Mouse (Mus musculus): ENCODE measurements around the gene Gm37240. TPM values are rescaled to one million over a fixed set of nuclear protein-coding genes. Genes with fewer than 3 reads are reported as not detected.

Gm37240 gene
- total RNA-seq, 2 experiments from 2014 or later: 0.27 to 1.1 TPM

GRCm38 (mm10) chr3:84709100-84709499 lies 1178.2 kb downstream of the Gm37240 start:
- Histone ChIP-seq H3K27ac (no peak overlapping the region), H3K4me3 (no peak overlapping the region)
- TF ChIP-seq CTCF (IDR thresholded peaks at IDR 0.05): no peak
- intact Hi-C loops (cut with DNase I): no loop called here
- DNase-seq (ENCODE audit: extremely low spot score in 1 of 2, low spot score in 2 of 2): no peak

GRCm38 (mm10) chr3:84708469-84708868 lies 1178.8 kb downstream of the Gm37240 start:
- H3K4me3 ChIP-seq: no peak overlapping the region
- no peak for DNase-seq (ENCODE audit: extremely low spot score in 1 of 2, low spot score in 2 of 2)
- intact Hi-C loops (cut with DNase I): no loop called here
- H3K27ac ChIP-seq: no peak overlapping the region
- no peak for TF ChIP-seq CTCF (IDR thresholded peaks at IDR 0.05)

GRCm38 (mm10) chr3:84705224-84705623 lies 1182.1 kb downstream of the Gm37240 start:
- TF ChIP-seq CTCF (IDR thresholded peaks at IDR 0.05): no peak
- Histone ChIP-seq H3K27ac (no peak overlapping the region), H3K4me3 (no peak overlapping the region)
- no peak for DNase-seq (ENCODE audit: extremely low spot score in 1 of 2, low spot score in 2 of 2)
- intact Hi-C loops (cut with DNase I): no loop called here

GRCm38 (mm10) chr3:84703083-84703810 lies 1184.1 kb downstream of the Gm37240 start:
- no peak for DNase-seq (ENCODE audit: extremely low spot score in 1 of 2, low spot score in 2 of 2)
- Histone ChIP-seq H3K4me3 (no peak overlapping the region), H3K27ac (no peak overlapping the region)
- intact Hi-C loops (cut with DNase I): no loop called here
- TF ChIP-seq CTCF (IDR thresholded peaks at IDR 0.05): no peak

GRCm38 (mm10) chr3:84701964-84702363 lies 1185.4 kb downstream of the Gm37240 start:
- no peak for DNase-seq (ENCODE audit: extremely low spot score in 1 of 2, low spot score in 2 of 2)
- intact Hi-C loops (cut with DNase I): no loop called here
- no peak for TF ChIP-seq CTCF (IDR thresholded peaks at IDR 0.05)
- H3K4me3 ChIP-seq: no peak overlapping the region
- no peak overlapping the region for H3K27ac ChIP-seq

- TF ChIP-seq CTCF (IDR thresholded peaks at IDR 0.05): no peak
- Histone ChIP-seq H3K4me3 (no peak overlapping the region), H3K27ac (no peak overlapping the region)
- no peak for DNase-seq (ENCODE audit: extremely low spot score in 1 of 2, low spot score in 2 of 2)
- intact Hi-C loops (cut with DNase I): no loop called here
Observed at GRCm38 (mm10) chr3:84701509-84701908, 1185.8 kb downstream of the Gm37240 start.

- DNase-seq (ENCODE audit: extremely low spot score in 1 of 2, low spot score in 2 of 2): peak; percentile 58 to 60
- H3K4me3 ChIP-seq: peak overlapping the region; percentile 28; the same call in 1 of the 2 replicates
Observed at GRCm38 (mm10) chr3:84696428-84696917, 1190.8 kb downstream of the Gm37240 start.

GRCm38 (mm10) chr3:84695867-84696361 lies 1191.4 kb downstream of the Gm37240 start:
- H3K4me3 ChIP-seq: peak overlapping the region; percentile 28; the same call in 1 of the 2 replicates
- intact Hi-C loops (cut with DNase I): loop anchor here (1.0 to 10.0 kb wide), 3 partner anchors 119 to 193 kb away; partner anchors contain the start of gene Fbxw7
- TF ChIP-seq CTCF (IDR thresholded peaks at IDR 0.05): no peak
- H3K27ac ChIP-seq: no peak overlapping the region
- DNase-seq (ENCODE audit: extremely low spot score in 1 of 2, low spot score in 2 of 2): peak in 1 of 2 experiments; percentile 10

More at GRCm38 (mm10) chr3:84696428-84696917, 1190.8 kb downstream of the Gm37240 start:
- H3K27ac ChIP-seq: no peak overlapping the region
- intact Hi-C loops (cut with DNase I): loop anchor here (1.0 to 10.0 kb wide), 2 partner anchors 118 to 147 kb away; partner anchors contain the start of gene Fbxw7
- no peak for TF ChIP-seq CTCF (IDR thresholded peaks at IDR 0.05)

- intact Hi-C loops (cut with DNase I): loop anchor here (2.0 to 10.0 kb wide), 2 partner anchors 119 to 193 kb away; partner anchors contain the start of gene Fbxw7
- H3K4me3 ChIP-seq: no peak overlapping the region
- no peak for TF ChIP-seq CTCF (IDR thresholded peaks at IDR 0.05)
- no peak for DNase-seq (ENCODE audit: extremely low spot score in 1 of 2, low spot score in 2 of 2)
- no peak overlapping the region for H3K27ac ChIP-seq
Observed at GRCm38 (mm10) chr3:84695418-84695817, 1191.9 kb downstream of the Gm37240 start.

- no peak overlapping the region for H3K4me3 ChIP-seq
- no peak for TF ChIP-seq CTCF (IDR thresholded peaks at IDR 0.05)
- DNase-seq (ENCODE audit: extremely low spot score in 1 of 2, low spot score in 2 of 2): no peak
- intact Hi-C loops (cut with DNase I): loop anchor here (2.0 to 10.0 kb wide), 4 partner anchors 77 to 195 kb away; partner anchors contain the start of gene Fbxw7
- H3K27ac ChIP-seq: no peak overlapping the region
Observed at GRCm38 (mm10) chr3:84693886-84694285, 1193.4 kb downstream of the Gm37240 start.

- TF ChIP-seq CTCF (IDR thresholded peaks at IDR 0.05): peak; percentile 86
- intact Hi-C loops (cut with DNase I): loop anchor here (2.0 to 10.0 kb wide), 3 partner anchors 75 to 150 kb away; partner anchors contain the start of gene Fbxw7
- Histone ChIP-seq H3K4me3 (no peak overlapping the region), H3K27ac (no peak overlapping the region)
- peak in 1 of 2 experiments; percentile 22 for DNase-seq (ENCODE audit: extremely low spot score in 1 of 2, low spot score in 2 of 2)
Observed at GRCm38 (mm10) chr3:84692647-84693199, 1194.6 kb downstream of the Gm37240 start.
